Mouse (Mus musculus) forebrain, embryonic 10.5 days (tissue): ENCODE measurements at regions not wholly inside any gene's neighbourhood (a gene's known extent, or its start where the extent isn't known, plus 50 kb on each side); places are given as distances from the start of the nearest gene placed in this dataset.
A peak's percentile ranks its signal among the peaks of the same experiment; 100 is the strongest.

ENCODE experiments used
- DNase-seq: peaks from one replicate; pipeline ENCODE4 v3.0.0-alpha.2; 2017; ENCODE audit warnings: low spot score; ENCODE audit errors: extremely low spot score
- H3K27ac ChIP-seq: fragments of 300-500 bp; sonication (generic); 2 replicates; pipeline ENCODE4 v1.5.1; 2016; ENCODE audit warnings: mild to moderate bottlenecking
- H3K27me3 ChIP-seq: fragments of 300-500 bp; sonication (generic); 2 replicates; pipeline ENCODE4 v1.6.1; 2016; ENCODE audit warnings: mild to moderate bottlenecking; ENCODE audit not compliant: poor library complexity, severe bottlenecking
- H3K36me3 ChIP-seq: fragments of 300-500 bp; sonication (generic); replicated peaks from 2 replicates; pipeline ENCODE4 v1.6.1; 2016; ENCODE audit warnings: mild to moderate bottlenecking, moderate library complexity
- H3K4me1 ChIP-seq: fragments of 300-500 bp; sonication (generic); 2 replicates; pipeline ENCODE4 v1.6.1; 2016
- H3K4me3 ChIP-seq: fragments of 300-500 bp; sonication (generic); 2 replicates; pipeline ENCODE4 v1.5.1; 2016; ENCODE audit warnings: mild to moderate bottlenecking, moderate library complexity
- H3K9me3 ChIP-seq: fragments of 300-500 bp; sonication (generic); 2 replicates; pipeline ENCODE4 v1.6.1; 2016; ENCODE audit warnings: mild to moderate bottlenecking, moderate library complexity
- WGBS: fragments of 180-500 bp; shearing (Covaris S2); methylation state at CpG from one replicate; pipeline ENCODE4 v1.1.7; 2016; 5-methylcytosine and 5-hydroxymethylcytosine counted together

DNA sequence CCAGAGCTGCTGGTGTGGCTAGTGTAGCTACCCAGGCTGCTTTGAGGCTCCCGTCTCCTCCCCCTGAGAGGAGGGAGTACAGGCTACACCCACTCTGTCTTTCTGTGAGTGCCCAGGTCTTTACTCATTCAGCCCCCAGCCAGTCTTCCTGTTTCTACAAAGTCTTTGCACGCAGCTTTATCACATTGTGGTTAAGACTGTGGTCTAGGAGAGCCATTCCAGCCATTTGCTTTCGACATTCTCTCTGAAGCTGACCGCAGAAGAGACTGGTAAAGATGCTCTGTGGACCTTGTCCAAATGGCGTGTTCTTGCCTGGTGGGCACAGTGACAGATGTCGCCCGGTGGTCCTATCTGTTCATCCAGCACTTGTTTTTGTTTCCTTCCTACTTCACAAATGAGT, 62.0 kb downstream of the Tpra1 start:
- no peak for DNase-seq
- Histone ChIP-seq H3K9me3 (no peaks in the 10 kb centered on the region), H3K27me3 (peaks cover 30% of the 10 kb centered on the region), H3K4me3 (no peak overlapping the region), H3K27ac (peak overlapping the region; percentile 13; the same call in 1 of the 2 replicates), H3K36me3 (no peaks in the 10 kb centered on the region), H3K4me1 (peaks cover 61% of the 10 kb centered on the region)
- WGBS: 90% methylated on average over 7 of the region's 7 CpGs

DNA sequence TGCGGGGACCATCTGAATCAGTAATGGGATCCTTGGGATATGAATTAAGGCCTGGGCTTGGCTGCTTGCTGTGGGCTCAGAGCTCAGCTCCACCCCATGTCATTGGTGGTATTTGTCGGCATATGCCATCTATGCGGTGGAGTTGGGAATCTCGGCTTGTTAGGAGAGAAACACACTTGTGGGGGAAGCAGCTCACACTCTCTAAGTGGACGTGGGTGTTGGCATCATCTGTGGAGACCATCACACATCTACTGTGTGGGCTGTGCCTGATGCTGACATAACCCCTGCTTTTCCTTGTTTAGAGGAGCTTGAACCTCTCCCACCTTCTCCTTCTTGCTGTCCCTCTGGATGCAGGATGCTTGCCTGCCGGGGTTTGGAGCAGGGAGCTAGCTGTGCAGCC, 62.9 kb downstream of the Tpra1 start:
- peaks cover 35% of the 10 kb centered on the region for H3K27me3 ChIP-seq
- H3K36me3 ChIP-seq: no peaks in the 10 kb centered on the region
- WGBS: 85% methylated on average over 6 of the region's 6 CpGs
- H3K9me3 ChIP-seq: no peaks in the 10 kb centered on the region
- no peak for DNase-seq
- peaks cover 63% of the 10 kb centered on the region for H3K4me1 ChIP-seq
- H3K27ac ChIP-seq: peak overlapping the region; percentile 74
- H3K4me3 ChIP-seq: no peak overlapping the region

DNA sequence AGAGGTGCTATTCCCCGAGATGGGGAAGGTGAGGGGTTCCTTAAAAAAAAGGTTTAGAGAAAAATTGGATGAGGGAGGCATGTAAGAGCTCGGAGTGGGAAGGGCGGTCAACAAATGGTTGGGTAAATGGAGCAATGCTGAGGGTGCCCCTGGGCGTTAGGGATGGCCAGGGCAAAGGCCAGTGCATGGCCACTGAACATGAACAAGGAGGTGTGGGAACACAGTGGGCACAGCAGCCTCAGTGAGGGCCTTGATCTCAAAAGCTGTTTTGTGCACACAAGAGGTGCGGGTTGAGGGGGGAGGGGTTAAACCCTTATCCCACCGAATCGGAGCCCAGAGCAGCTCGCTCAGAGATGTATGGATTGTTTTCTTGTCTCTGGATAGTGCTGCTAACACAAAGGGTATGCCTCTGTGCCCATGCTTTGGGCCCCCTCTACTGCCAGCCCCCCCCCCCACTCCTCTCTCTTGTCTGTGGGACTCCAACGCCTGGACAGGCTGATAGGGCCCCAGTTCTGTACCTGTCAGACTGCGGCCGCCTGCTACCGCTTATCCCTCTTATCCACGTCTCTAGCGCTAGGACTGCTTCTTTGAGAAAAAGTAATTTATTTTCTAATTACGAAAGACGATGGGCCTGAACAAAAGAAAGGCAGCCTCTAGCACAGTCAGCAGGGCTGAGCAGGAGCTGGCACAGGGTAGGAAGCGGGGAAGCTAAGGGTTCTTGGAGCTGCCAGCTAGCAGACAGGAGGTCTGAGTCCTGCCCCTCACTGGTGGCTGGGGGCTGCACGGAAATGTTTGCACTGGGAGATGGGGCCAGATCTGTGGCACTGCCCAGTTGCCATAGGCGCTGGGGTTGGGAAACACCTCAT, 63.5 kb downstream of the Tpra1 start:
- no peak for DNase-seq
- no peaks in the 10 kb centered on the region for H3K9me3 ChIP-seq
- H3K27me3 ChIP-seq: peaks cover 41% of the 10 kb centered on the region
- 40% methylated on average over 19 of the region's 19 CpGs for WGBS
- H3K4me3 ChIP-seq: peak overlapping the region; percentile 27; the same call in 1 of the 2 replicates
- H3K4me1 ChIP-seq: peaks cover 63% of the 10 kb centered on the region
- no peaks in the 10 kb centered on the region for H3K36me3 ChIP-seq
- peak overlapping the region; percentile 74 for H3K27ac ChIP-seq

DNA sequence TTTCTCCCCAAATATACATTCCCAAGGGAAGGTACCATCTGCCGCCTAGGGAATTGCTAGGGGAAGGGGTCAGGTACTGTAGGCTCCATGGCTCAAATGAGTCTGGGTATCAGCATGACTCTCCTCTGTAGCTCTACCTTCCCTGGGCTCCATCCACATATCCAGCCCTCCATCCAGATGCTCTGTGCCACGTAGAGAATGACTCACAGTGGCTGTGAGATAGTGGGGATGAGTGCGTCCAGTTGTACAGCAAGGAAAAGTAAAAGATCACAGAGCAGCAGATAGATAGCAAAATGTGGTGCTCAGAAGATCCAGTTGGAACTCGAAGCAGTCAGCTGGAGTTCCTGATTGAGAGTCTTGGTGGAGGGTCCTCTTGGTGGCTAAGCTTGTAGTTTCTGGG, 64.5 kb downstream of the Tpra1 start:
- H3K36me3 ChIP-seq: no peaks in the 10 kb centered on the region
- WGBS: 89% methylated on average over 4 of the region's 4 CpGs
- no peak overlapping the region for H3K4me3 ChIP-seq
- peaks cover 66% of the 10 kb centered on the region for H3K4me1 ChIP-seq
- no peak overlapping the region for H3K27ac ChIP-seq
- H3K27me3 ChIP-seq: peaks cover 41% of the 10 kb centered on the region
- H3K9me3 ChIP-seq: no peaks in the 10 kb centered on the region
- no peak for DNase-seq

DNA sequence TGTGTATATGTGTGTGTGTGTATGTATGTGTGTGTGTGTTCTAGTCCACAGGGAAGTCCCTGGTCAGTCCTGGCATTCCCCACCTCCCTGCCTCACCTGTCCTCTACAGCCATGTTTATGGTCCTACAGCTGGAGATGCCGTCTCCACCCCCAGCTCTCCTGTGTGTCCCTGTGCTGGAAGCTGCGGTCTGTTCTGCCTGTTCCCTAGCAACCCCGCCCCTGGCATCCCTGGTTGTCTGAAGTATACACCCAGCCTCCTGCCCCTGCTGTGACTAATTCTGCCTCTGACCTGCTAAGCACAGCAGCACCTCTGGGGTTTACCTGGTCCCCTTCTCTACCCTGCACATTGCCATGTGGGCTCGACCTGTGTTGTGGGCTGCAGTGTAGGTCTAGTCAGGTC, 66.8 kb downstream of the Tpra1 start:
- H3K27ac ChIP-seq: no peak overlapping the region
- no peak for DNase-seq
- 69% methylated on average over 4 of the region's 4 CpGs for WGBS
- no peaks in the 10 kb centered on the region for H3K36me3 ChIP-seq
- no peaks in the 10 kb centered on the region for H3K9me3 ChIP-seq
- peaks cover 79% of the 10 kb centered on the region for H3K4me1 ChIP-seq
- H3K4me3 ChIP-seq: no peak overlapping the region
- peaks cover 64% of the 10 kb centered on the region for H3K27me3 ChIP-seq

DNA sequence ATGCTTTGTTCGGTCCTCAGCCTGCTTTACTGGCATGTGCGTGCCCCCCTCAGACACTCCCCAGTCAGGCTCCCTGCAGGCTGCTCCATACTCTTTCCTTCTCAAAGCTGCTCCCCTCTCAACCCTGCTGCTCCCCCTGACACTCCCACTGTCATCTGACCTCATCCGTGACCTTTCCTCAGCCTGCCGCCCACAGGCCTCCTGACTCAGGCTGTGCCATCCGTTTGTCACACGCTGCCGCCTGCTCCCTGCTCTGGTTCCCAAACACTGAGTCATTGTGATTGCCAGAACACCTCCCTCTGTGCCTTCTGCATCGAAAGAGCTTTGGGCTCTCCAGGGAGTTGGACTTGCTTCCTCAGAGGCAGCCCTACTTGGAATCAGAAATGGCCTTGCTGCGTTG, 69.7 kb downstream of the Tpra1 start:
- Histone ChIP-seq H3K9me3 (no peaks in the 10 kb centered on the region), H3K4me3 (no peak overlapping the region), H3K27ac (peak overlapping the region; percentile 67), H3K36me3 (no peaks in the 10 kb centered on the region), H3K27me3 (peaks cover 79% of the 10 kb centered on the region), H3K4me1 (peaks cover 85% of the 10 kb centered on the region)
- DNase-seq: no peak
- 11% methylated on average over 9 of the region's 9 CpGs for WGBS

DNA sequence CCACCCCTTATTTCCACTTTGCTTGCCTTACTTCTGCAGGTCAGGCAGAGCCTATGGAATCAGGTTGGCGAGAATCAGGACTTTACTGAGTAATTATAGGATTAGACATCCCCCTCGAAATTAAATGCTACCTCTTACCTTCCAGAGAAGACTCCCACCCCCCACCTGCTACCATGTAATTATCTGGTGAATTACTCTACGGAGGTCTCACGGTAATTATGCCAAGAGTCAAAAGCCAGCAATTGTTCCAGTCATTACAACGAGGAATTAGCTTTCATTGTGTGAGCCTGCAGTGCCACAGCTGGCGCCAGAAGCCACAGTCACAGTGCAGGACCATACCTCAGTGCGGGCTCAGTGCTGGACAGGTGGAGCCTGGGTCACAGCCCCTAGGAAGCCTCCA, 72.4 kb downstream of the Tpra1 start:
- H3K4me1 ChIP-seq: peaks cover 92% of the 10 kb centered on the region
- H3K36me3 ChIP-seq: no peaks in the 10 kb centered on the region
- H3K4me3 ChIP-seq: no peak overlapping the region
- peak overlapping the region; percentile 22; the same call in 1 of the 2 replicates for H3K27ac ChIP-seq
- DNase-seq: no peak
- H3K27me3 ChIP-seq: peaks cover 99% of the 10 kb centered on the region
- no peaks in the 10 kb centered on the region for H3K9me3 ChIP-seq
- WGBS: 6% methylated on average over 7 of the region's 7 CpGs

DNA sequence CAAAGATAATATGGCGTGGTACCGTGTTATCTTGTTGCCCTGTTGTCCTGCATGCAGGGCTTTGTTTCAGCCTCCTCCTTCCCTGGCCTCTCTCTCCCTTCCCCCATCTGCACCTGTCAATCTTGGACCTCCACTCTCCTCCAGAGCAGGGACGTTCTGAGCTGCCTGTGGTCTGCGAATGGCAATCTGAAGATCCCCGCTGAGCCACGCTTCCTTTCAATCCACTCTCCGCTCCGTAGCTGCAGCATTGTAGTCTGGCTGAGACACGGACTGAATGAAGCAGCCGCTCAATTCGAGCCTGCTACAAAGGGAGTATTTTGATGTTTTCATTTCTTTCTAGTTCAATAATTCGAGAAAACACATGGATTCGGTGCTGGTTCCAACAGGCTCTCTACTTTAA, 74.5 kb downstream of the Tpra1 start:
- peaks cover 87% of the 10 kb centered on the region for H3K4me1 ChIP-seq
- DNase-seq: peak; percentile 47
- 5% methylated on average over 13 of the region's 13 CpGs for WGBS
- H3K36me3 ChIP-seq: no peaks in the 10 kb centered on the region
- H3K27ac ChIP-seq: peak overlapping the region; percentile 77
- H3K4me3 ChIP-seq: peak overlapping the region; percentile 22; the same call in 1 of the 2 replicates
- H3K9me3 ChIP-seq: no peaks in the 10 kb centered on the region
- peaks cover 92% of the 10 kb centered on the region for H3K27me3 ChIP-seq

DNA sequence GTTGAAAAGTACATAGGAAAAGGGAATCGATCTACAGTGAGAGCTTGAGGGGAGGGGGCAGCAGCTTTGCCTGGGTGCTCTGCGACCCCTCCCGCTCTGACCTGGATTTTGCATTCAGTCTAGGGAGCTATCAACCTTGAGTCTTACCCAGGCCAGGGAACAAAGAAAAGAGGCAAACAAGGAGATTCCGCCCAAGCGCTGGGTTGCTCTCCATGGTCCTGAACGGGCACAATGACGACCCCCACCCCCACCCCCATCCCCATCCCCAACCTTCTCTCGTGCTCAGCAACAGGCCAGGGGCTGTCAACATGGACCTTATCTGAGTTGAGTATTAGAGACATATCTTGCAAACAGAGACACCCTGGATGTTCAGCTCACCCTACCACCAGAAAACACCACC, 74.9 kb downstream of the Tpra1 start:
- Histone ChIP-seq H3K4me1 (peaks cover 87% of the 10 kb centered on the region), H3K36me3 (no peaks in the 10 kb centered on the region), H3K4me3 (peak overlapping the region; percentile 22; the same call in 1 of the 2 replicates), H3K27me3 (peaks cover 90% of the 10 kb centered on the region), H3K9me3 (no peaks in the 10 kb centered on the region), H3K27ac (peak overlapping the region; percentile 77)
- WGBS: under 1% methylated on average over 8 of the region's 8 CpGs
- DNase-seq: peak; percentile 65

DNA sequence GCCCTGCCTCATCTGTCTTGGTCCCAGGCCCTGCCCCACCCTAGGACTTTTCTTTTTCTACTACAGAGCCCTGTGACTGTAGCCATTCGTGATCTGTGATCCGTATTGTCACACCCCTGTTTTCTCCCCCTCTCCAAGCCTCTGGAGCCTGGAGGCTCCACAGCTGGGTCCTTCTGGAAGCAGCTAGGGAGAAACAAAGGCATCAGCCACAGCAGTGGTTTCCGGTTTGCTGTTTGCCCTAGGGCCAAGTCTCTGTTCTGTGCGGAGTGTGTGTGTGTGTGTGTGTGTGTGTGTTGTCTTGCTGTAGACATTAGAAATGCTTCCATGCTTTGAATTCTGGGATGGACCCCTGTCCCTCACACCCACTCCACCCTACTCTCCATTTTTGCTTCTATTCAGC, 76.9 kb downstream of the Tpra1 start:
- Histone ChIP-seq H3K27me3 (peaks cover 88% of the 10 kb centered on the region), H3K4me3 (no peak overlapping the region), H3K4me1 (peaks cover 86% of the 10 kb centered on the region), H3K27ac (peak overlapping the region; percentile 68; the same call in 1 of the 2 replicates), H3K9me3 (no peaks in the 10 kb centered on the region), H3K36me3 (no peaks in the 10 kb centered on the region)
- no peak for DNase-seq
- WGBS: 30% methylated on average over 4 of the region's 4 CpGs

DNA sequence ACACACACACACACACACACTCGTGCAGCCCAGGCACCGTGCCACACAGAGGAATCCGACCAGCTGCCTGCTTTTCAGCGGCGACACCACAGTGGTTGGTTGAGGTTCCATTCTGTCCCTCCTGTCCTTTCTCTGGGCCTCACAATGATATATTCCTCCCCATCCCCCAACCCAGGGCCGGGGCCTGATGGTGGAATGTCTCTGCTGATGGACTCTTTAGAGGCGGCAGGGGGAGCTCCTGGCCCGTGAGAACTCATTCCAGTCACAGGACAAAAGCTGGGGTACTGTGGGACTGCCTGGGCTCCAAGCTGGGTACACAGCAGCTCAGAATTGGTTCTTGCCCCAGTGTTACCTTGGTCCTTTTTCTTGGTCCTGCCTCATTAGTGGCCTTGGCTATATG, 78.1 kb downstream of the Tpra1 start:
- Histone ChIP-seq H3K27me3 (peaks cover 79% of the 10 kb centered on the region), H3K9me3 (no peaks in the 10 kb centered on the region), H3K27ac (peak overlapping the region; percentile 68), H3K4me1 (peaks cover 80% of the 10 kb centered on the region), H3K4me3 (no peak overlapping the region), H3K36me3 (no peaks in the 10 kb centered on the region)
- peak; percentile 76 for DNase-seq
- WGBS: 1% methylated on average over 8 of the region's 8 CpGs

DNA sequence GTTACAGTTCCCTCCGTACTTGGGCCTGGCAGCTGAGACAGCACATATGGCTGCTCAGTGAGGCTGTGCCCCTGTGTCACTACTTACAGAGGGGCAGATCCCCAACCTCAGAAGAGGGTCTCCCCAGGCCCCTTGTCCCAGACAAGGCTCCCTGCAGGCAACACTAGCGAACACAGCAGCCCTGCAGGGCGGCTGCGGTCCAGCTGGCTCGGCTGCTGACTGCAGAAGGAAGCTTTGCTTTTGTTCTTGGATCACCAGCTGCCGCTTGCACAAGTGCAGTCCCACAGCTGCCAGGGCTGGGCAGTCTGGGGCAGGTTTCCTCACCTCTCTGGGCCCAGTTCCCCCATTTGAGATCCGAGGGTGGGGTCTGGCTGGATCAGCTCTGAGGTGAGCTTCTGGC, 79.5 kb downstream of the Tpra1 start:
- Histone ChIP-seq H3K36me3 (no peaks in the 10 kb centered on the region), H3K4me1 (peaks cover 68% of the 10 kb centered on the region), H3K9me3 (no peaks in the 10 kb centered on the region), H3K27me3 (peaks cover 75% of the 10 kb centered on the region), H3K4me3 (no peak overlapping the region), H3K27ac (peak overlapping the region; percentile 75)
- peak; percentile 39 for DNase-seq
- 10% methylated on average over 7 of the region's 7 CpGs for WGBS

DNA sequence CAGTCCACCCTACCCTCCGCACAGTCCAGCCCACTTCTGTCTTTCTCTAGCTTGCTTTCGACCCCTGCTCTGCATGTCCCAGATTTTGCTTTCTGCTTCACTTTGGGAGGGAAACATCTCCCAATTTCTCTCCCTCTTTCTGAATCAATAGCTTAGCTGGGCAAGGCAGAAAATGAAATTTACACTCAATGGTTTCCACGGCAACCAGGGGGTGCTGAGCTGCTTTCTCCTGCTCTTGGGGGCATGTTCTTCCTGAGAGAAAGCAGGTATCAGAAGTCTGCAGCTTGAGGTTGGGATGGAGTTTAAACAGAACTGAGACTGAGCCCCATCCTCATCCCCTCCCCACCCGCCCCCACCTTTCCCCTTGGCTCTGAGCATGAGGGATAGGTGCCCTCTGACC, 82.1 kb downstream of the Tpra1 start:
- H3K9me3 ChIP-seq: no peaks in the 10 kb centered on the region
- no peak overlapping the region for H3K4me3 ChIP-seq
- 81% methylated on average over 4 of the region's 4 CpGs for WGBS
- no peaks in the 10 kb centered on the region for H3K36me3 ChIP-seq
- no peak overlapping the region for H3K27ac ChIP-seq
- H3K4me1 ChIP-seq: peaks cover 43% of the 10 kb centered on the region
- peaks cover 49% of the 10 kb centered on the region for H3K27me3 ChIP-seq
- DNase-seq: no peak
